Mouse (Mus musculus): ENCODE results near the gene Eif4e2. TPM values are rescaled to one million over a fixed set of nuclear protein-coding genes. Genes with fewer than 3 reads are reported as not detected.

The Eif4e2 gene
- polyA plus RNA-seq, 1 experiment from 2014 or later: 68.7 TPM

Other genes with a start within 250 kb of the Eif4e2 start
- not detected in 2 replicates for gene Alppl2, start 124.0 kb upstream of the Eif4e2 start, polyA plus RNA-seq (2014; fragmentation: Nextera tagmentation; extraction: Ambion mirVana)
- not detected in 2 replicates for gene Alpi, start 112.3 kb upstream of the Eif4e2 start, polyA plus RNA-seq (2014; fragmentation: Nextera tagmentation; extraction: Ambion mirVana)
- not detected in 2 replicates for gene Akp3, start 88.9 kb upstream of the Eif4e2 start, polyA plus RNA-seq (2014; fragmentation: Nextera tagmentation; extraction: Ambion mirVana)
- gene Ecel1, start 57.4 kb upstream of the Eif4e2 start, polyA plus RNA-seq (2014; fragmentation: Nextera tagmentation; extraction: Ambion mirVana): 60.2 and 64.9 TPM in 2 replicates
- 0.46 and 6.1 TPM in 2 replicates for gene Prss56, start 30.6 kb upstream of the Eif4e2 start, polyA plus RNA-seq (2014; fragmentation: Nextera tagmentation; extraction: Ambion mirVana)
- not detected in 2 replicates for gene Chrnd, start 23.3 kb upstream of the Eif4e2 start, polyA plus RNA-seq (2014; fragmentation: Nextera tagmentation; extraction: Ambion mirVana)
- gene Chrng, start 9.3 kb upstream of the Eif4e2 start, polyA plus RNA-seq (2014; fragmentation: Nextera tagmentation; extraction: Ambion mirVana): not detected in 2 replicates
- 1.2 and 1.9 TPM in 2 replicates for gene Efhd1, start 50.4 kb downstream of the Eif4e2 start, polyA plus RNA-seq (2014; fragmentation: Nextera tagmentation; extraction: Ambion mirVana)
- 76.4 and 77.0 TPM in 2 replicates for gene Gigyf2, start 113.1 kb downstream of the Eif4e2 start, polyA plus RNA-seq (2014; fragmentation: Nextera tagmentation; extraction: Ambion mirVana)
- gene Kcnj13, start 180.8 kb downstream of the Eif4e2 start, polyA plus RNA-seq (2014; fragmentation: Nextera tagmentation; extraction: Ambion mirVana): 0.68 and 1.5 TPM in 2 replicates

All from neural tube, embryonic 14.5 days (tissue).